Mouse (Mus musculus): ENCODE data around the gene Zfp128.

GRCm38 (mm10) chr7:12927191-12927680 lies 46.3 kb downstream of the Zfp128 start, which contains the start of gene Rnf225:
- TF ChIP-seq CTCF (IDR thresholded peaks at IDR 0.05; ENCODE audit: extremely low read depth, insufficient read depth, insufficient read length, insufficient replicate concordance) (no peak), POLR2A (IDR thresholded peaks at IDR 0.05; ENCODE audit: low read depth, low read length) (no peak)

All from spleen, adult 2 months (tissue).